Mouse (Mus musculus): ENCODE measurements around the gene Mdh1. TPM values are rescaled to one million over a fixed set of nuclear protein-coding genes. Genes with fewer than 3 reads are reported as not detected.

Mdh1 gene
- polyA plus RNA-seq, 1 experiment from 2014 or later: 351 TPM

DNA sequence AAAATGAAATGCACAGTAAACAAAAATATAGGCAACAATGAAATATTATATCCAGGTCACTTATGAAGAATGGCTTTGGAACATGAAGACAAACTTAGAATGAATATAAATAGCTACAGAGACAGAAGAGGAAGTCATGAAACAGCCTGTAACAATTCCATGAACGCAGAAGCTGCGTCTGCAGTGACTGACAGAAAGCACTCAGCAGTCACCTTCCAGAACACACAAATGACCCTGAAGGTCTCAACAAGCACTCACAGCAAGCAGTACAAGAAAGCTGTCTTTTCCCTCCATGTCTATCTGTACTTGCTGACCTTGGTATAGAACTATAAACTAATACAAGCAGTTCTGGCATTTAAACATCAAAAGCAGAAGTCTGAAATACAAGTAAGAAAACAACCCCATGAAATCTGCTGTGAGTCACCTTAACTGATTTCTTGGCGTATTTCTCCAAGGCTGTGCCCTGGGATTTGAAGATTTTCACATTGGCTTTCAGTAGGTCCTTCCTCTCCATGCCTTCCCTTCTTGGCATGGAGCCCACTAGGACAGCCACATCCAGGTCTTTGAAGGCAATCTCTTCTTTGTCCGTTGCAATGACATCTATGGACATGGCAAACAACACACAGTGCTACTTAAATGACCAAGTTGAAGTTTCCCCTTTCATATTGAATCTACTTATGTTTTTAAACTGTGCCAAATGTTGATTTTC, 8.4 kb downstream of the Mdh1 start:
- Histone ChIP-seq H3K4me1 (peaks cover 2% of the 10 kb centered on the region; the same call in 1 of the 2 replicates), H3K9me3 (replicated peaks) (no peaks in the 10 kb centered on the region), H3K36me3 (peaks cover 52% of the 10 kb centered on the region), H3K4me3 (no peak overlapping the region), H3K9ac (no peak overlapping the region), H3K27ac (no peak overlapping the region), H3K27me3 (no peaks in the 10 kb centered on the region), H3K4me2 (replicated peaks) (no peak overlapping the region)
- ATAC-seq (ENCODE audit: low FRiP score): no peak
- WGBS: 84% methylated on average over 4 of the region's 4 CpGs

DNA sequence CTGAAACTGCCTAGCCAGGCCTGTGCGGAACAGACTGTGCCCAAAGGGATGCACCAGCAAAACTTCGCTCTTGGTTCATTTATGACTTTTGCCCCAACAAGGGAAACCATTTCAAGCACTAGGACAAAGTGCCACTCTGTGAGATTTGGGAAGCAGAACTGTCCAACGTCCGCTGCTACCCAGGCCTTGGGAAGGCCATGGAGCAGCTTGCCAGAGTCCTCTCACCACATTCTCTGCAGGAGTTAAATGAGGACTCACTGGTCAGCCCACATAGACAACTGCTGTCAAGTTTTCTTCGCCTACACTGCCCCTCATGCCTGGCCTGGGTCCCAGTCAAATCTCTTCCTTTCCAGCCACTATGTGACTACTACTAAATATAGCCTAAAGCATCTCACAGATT, 10.8 kb downstream of the Mdh1 start:
- H3K4me1 ChIP-seq: no peaks in the 10 kb centered on the region
- no peaks in the 10 kb centered on the region for H3K9me3 ChIP-seq (replicated peaks)
- no peak overlapping the region for H3K9ac ChIP-seq
- no peak overlapping the region for H3K4me2 ChIP-seq (replicated peaks)
- no peak overlapping the region for H3K4me3 ChIP-seq
- peaks cover 67% of the 10 kb centered on the region for H3K36me3 ChIP-seq
- H3K27me3 ChIP-seq: no peaks in the 10 kb centered on the region
- WGBS: 92% methylated on average over 5 of the region's 5 CpGs
- no peak overlapping the region for H3K27ac ChIP-seq
- ATAC-seq (ENCODE audit: low FRiP score): no peak

DNA sequence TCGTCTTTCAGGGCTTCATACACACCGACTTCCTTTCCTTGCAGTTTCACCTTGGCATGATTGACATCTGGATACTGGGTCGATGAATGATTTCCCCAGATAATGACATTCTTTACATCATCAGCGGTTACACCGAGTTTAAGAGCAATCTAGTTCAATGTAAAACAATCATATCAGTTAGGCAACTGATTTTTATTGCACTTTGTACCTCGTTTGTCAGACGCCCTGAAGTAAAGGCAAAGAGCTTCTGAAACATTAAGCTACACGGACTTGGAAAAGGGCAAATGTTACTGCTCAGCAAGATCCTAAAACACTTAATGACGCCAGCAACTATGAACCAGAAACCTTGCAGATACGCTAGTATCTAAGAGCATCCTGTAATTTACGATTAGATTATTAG, 12.4 kb downstream of the Mdh1 start:
- H3K27ac ChIP-seq: no peak overlapping the region
- 89% methylated on average over 11 of the region's 11 CpGs for WGBS
- H3K4me2 ChIP-seq (replicated peaks): no peak overlapping the region
- H3K4me3 ChIP-seq: no peak overlapping the region
- H3K27me3 ChIP-seq: no peaks in the 10 kb centered on the region
- H3K4me1 ChIP-seq: no peaks in the 10 kb centered on the region
- no peak overlapping the region for H3K9ac ChIP-seq
- peaks cover 52% of the 10 kb centered on the region for H3K36me3 ChIP-seq
- H3K9me3 ChIP-seq (replicated peaks): no peaks in the 10 kb centered on the region
- ATAC-seq (ENCODE audit: low FRiP score): no peak

DNA sequence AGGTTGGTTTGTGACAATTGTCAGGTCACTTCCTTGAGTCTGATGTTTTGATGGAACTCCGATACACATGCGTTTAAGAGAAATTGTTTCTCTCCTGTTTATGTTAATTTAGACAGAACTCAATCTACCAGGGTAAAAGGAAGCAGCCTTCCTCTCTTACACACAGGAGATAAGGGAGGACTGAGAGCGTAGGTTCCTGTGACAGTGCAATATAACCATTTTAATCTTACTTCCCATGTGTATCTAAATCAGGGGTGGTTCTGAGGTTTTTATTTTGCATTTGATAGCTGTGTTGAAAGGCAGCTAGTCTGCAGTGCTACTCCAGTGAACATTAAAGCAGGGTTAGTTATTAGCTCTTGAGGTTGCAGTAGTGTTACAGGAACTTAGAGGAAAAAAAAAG, 20.1 kb downstream of the Mdh1 start:
- H3K9ac ChIP-seq: no peak overlapping the region
- ATAC-seq (ENCODE audit: low FRiP score): no peak
- H3K27ac ChIP-seq: no peak overlapping the region
- no peaks in the 10 kb centered on the region for H3K36me3 ChIP-seq
- H3K4me1 ChIP-seq: no peaks in the 10 kb centered on the region
- H3K9me3 ChIP-seq (replicated peaks): no peaks in the 10 kb centered on the region
- H3K4me2 ChIP-seq (replicated peaks): no peak overlapping the region
- 83% methylated on average over 3 of the region's 3 CpGs for WGBS
- H3K4me3 ChIP-seq: no peak overlapping the region
- H3K27me3 ChIP-seq: no peaks in the 10 kb centered on the region

DNA sequence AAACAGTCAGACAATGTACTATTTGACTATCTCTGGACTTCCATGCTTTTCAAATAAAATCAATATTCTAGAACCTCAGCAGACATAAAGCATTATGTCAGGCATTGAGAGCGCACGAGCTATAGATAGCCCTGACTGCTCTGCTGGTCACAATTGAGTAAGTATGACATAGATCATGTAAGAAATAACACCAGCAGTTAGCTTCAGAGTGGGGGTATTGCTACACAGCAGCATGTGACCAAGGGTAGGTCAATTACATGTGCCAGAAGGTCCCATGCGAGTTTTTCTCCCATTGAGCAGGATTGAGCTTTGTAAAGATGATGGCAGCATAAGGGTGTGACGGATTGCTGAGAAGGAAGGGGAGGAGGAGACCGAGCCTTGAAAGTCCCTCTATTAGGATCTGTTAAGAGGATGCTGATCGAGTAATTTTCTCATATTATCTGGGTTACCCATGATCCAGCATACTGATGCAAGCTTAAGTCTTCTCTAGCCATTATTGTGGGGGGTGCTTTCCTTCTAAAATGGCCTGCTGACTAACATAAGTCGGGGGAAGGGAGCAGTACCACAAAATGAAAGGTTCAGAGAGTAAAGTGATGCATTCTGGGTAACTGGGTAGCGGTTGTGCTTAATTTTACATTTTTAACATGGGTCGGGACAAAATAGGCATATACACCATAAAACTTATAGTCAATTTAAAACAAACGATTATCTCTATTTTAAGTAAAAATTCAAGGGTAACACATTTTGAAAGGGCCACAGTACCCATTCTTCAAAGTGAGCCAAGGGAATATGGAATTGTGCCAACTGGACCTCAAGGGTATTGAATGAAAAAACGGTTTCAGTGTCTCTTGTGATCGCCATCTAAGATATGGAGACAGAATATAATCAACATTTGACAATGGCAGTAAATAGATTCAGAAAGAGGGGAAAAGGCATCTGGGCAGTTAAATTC, 21.7 kb downstream of the Mdh1 start:
- H3K4me2 ChIP-seq (replicated peaks): no peak overlapping the region
- no peak overlapping the region for H3K27ac ChIP-seq
- ATAC-seq (ENCODE audit: low FRiP score): no peak
- no peaks in the 10 kb centered on the region for H3K27me3 ChIP-seq
- H3K9me3 ChIP-seq (replicated peaks): no peaks in the 10 kb centered on the region
- H3K4me1 ChIP-seq: no peaks in the 10 kb centered on the region
- 85% methylated on average over 12 of the region's 12 CpGs for WGBS
- no peak overlapping the region for H3K9ac ChIP-seq
- no peak overlapping the region for H3K4me3 ChIP-seq
- H3K36me3 ChIP-seq: no peaks in the 10 kb centered on the region

DNA sequence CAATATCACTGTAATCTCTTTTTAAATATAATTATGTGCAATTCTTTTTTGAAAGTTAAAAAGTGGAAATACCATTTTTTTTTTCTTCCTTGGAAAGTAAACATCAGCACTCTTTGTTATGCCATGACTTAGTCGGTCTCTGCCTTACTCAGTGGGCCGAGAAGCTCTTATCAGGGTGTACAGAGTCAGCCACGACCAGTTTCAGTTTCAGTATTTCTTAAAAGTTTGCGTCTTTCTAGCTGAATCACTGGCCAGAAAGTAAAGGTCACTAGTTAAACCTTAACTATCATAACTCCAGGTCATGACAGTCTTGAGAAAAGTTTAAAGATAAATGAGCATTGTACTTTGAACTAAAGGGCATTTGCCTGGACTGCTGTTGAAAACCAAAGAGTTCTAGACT, 22.4 kb downstream of the Mdh1 start:
- Histone ChIP-seq H3K4me2 (replicated peaks) (no peak overlapping the region), H3K9ac (no peak overlapping the region), H3K4me3 (no peak overlapping the region), H3K27ac (no peak overlapping the region), H3K9me3 (replicated peaks) (no peaks in the 10 kb centered on the region), H3K27me3 (no peaks in the 10 kb centered on the region), H3K36me3 (no peaks in the 10 kb centered on the region), H3K4me1 (no peaks in the 10 kb centered on the region)
- WGBS: 93% methylated on average over 4 of the region's 4 CpGs
- ATAC-seq (ENCODE audit: low FRiP score): no peak

DNA sequence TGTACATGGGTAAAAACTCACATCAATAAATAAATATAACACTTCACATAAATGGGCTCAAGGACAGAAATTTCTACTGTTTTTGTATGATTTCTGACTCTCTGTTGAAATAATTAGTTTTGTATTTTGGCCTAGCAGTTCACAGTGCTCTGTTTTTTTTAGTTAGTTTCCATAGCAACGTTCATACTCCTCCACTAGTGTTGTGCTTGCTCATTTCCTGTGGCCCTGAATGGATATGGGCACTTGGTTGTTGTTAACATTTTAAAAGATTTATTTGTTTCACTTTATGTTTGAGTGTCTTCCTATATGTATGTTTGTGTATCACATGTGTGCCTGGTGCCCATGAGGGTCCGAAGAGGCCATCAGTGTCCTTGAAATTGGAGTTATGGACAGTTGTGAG, 23.1 kb downstream of the Mdh1 start:
- no peak overlapping the region for H3K9ac ChIP-seq
- H3K27me3 ChIP-seq: no peaks in the 10 kb centered on the region
- no peak for ATAC-seq (ENCODE audit: low FRiP score)
- no peak overlapping the region for H3K27ac ChIP-seq
- 88% methylated on average over 2 of the region's 2 CpGs for WGBS
- H3K4me3 ChIP-seq: no peak overlapping the region
- no peaks in the 10 kb centered on the region for H3K9me3 ChIP-seq (replicated peaks)
- H3K36me3 ChIP-seq: no peaks in the 10 kb centered on the region
- H3K4me1 ChIP-seq: no peaks in the 10 kb centered on the region
- no peak overlapping the region for H3K4me2 ChIP-seq (replicated peaks)

DNA sequence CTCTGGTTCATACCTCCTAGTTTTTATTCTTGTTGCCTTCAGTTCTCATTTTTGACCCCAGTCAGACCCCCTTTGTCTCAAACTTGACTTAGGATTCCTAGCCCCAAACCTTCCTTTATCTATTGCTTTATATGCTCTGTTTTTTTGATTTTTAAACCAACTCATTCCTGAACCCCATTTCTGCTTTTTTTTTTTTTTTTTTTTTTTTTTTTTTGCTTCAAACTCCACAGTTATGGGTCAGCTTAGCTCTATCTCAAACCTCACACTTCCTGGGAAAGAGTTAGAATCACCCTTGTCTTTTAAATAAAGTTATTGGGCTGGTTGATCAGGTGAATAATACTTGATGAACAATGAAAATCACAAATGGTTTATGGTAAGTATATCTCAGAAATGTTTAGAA, 24.6 kb downstream of the Mdh1 start:
- Histone ChIP-seq H3K4me2 (replicated peaks) (no peak overlapping the region), H3K27me3 (no peaks in the 10 kb centered on the region), H3K9me3 (replicated peaks) (no peaks in the 10 kb centered on the region), H3K4me3 (no peak overlapping the region), H3K36me3 (no peaks in the 10 kb centered on the region), H3K4me1 (no peaks in the 10 kb centered on the region), H3K9ac (no peak overlapping the region), H3K27ac (no peak overlapping the region)
- ATAC-seq (ENCODE audit: low FRiP score): no peak

DNA sequence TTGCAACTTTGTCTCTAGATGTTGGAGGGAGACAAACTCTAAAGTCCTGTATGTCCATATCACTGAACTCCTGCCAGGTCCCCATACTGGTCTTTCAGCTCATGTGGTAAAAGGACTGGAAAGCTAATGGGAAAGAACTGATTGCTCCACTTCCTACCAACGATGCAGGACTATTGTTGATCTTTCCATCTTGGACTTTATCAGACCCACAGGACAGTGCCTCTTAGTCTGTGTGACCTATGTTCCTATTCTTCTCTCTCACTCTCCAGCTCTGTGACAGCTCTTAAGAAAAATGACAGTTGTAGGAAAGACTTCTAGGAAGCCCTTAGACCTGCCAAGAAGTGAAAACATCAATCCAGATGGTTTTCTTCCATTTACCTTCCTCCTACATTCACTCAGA, 25.5 kb downstream of the Mdh1 start:
- 80% methylated on average over 1 of the region's 1 CpGs for WGBS
- Histone ChIP-seq H3K9ac (no peak overlapping the region), H3K4me1 (no peaks in the 10 kb centered on the region), H3K4me3 (no peak overlapping the region), H3K36me3 (no peaks in the 10 kb centered on the region), H3K27ac (no peak overlapping the region), H3K9me3 (replicated peaks) (no peaks in the 10 kb centered on the region), H3K27me3 (no peaks in the 10 kb centered on the region), H3K4me2 (replicated peaks) (no peak overlapping the region)
- no peak for ATAC-seq (ENCODE audit: low FRiP score)

DNA sequence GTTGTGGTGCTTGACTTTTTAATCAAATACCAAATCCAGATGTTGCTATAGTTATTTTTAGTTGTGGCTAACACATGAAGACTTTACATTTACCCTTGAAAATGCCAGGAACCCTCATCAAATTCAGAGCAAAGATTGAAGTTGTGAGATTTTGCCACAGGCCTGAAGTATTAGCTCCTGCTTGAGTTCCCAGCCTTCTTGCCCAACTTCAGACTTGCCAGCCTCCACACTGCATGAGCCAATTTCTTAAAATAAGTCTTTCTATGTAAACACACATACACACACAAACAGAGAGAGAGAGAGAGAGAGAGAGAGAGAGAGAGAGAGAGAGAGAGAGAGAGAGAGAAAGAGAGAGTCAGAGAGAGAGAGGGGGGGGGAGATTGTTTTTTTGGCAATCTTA, 26.2 kb downstream of the Mdh1 start:
- Histone ChIP-seq H3K27me3 (no peaks in the 10 kb centered on the region), H3K9ac (no peak overlapping the region), H3K9me3 (replicated peaks) (no peaks in the 10 kb centered on the region), H3K4me3 (no peak overlapping the region), H3K36me3 (no peaks in the 10 kb centered on the region), H3K4me1 (no peaks in the 10 kb centered on the region), H3K27ac (no peak overlapping the region), H3K4me2 (replicated peaks) (no peak overlapping the region)
- ATAC-seq (ENCODE audit: low FRiP score): no peak

DNA sequence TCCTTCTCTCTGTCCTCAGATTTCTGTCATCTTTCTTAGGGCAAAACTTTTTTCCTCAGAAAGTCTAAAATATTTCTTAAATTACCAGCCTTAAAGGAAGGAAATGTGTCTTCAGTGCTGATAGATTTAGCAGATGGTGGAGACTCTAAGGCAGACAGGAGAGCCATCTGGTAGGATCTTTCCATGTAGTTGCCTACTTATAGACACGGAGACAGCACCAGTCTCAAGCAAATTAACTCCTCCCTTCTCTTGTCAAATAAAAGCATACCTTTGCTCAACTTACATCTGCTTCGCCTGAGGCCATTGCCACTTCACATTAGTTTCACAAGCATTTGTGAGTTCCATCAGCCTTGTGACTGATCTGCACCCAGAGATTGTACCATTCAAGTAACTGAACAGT, 27.1 kb downstream of the Mdh1 start:
- Histone ChIP-seq H3K27me3 (no peaks in the 10 kb centered on the region), H3K36me3 (no peaks in the 10 kb centered on the region), H3K4me3 (no peak overlapping the region), H3K9me3 (replicated peaks) (no peaks in the 10 kb centered on the region), H3K4me1 (no peaks in the 10 kb centered on the region), H3K9ac (no peak overlapping the region), H3K27ac (no peak overlapping the region), H3K4me2 (replicated peaks) (no peak overlapping the region)
- 76% methylated on average over 2 of the region's 2 CpGs for whole genome bisulfite sequencing
- no peak for ATAC-seq (ENCODE audit: low FRiP score)

DNA sequence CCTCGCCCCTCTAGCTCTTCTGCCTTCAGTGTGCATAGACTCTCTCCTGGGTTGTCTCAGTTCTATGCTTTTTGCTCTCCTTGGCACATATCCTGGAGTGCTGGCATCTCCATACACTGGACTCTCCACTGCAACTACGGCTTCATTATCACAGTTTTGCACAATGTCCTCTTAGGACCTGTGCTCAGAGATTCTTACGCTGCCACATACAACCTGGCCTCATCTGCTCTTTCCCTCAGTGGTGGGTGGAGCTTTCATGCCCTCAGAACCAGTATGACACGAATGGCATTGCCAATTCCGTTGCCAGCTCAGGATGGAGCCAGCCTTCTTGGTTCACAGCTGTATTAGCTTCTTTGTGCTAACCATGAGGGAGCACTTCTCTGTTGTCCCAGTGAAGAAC, 29.4 kb downstream of the Mdh1 start:
- no peak for ATAC-seq (ENCODE audit: low FRiP score)
- Histone ChIP-seq H3K4me3 (no peak overlapping the region), H3K27me3 (no peaks in the 10 kb centered on the region), H3K4me1 (no peaks in the 10 kb centered on the region), H3K27ac (no peak overlapping the region), H3K9ac (no peak overlapping the region), H3K36me3 (no peaks in the 10 kb centered on the region), H3K4me2 (replicated peaks) (no peak overlapping the region), H3K9me3 (replicated peaks) (no peaks in the 10 kb centered on the region)
- WGBS: 87% methylated on average over 5 of the region's 5 CpGs

DNA sequence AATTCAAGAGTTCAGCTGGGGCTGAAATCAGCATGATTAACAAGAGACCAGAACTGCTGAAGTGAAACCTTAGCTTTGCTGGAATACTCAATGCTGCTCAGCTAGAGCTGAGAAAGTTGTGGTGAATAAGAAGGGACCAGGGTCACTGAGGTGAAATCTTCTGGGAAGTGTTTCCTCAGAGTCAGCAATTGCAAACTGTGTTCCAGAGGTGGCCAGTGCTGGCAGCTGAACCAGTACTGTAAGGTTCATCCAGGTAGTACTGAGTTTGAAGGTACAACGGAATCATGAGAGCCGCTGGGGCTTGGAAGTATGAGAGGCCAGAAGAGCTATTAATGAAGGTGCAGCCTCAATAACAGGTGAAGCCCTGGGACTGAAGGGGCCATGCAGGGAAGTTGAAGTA, 31.5 kb downstream of the Mdh1 start:
- ATAC-seq (ENCODE audit: low FRiP score): no peak
- H3K27ac ChIP-seq: no peak overlapping the region
- no peaks in the 10 kb centered on the region for H3K4me1 ChIP-seq
- H3K27me3 ChIP-seq: no peaks in the 10 kb centered on the region
- no peak overlapping the region for H3K4me3 ChIP-seq
- no peak overlapping the region for H3K9ac ChIP-seq
- WGBS: 94% methylated on average over 2 of the region's 2 CpGs
- no peaks in the 10 kb centered on the region for H3K36me3 ChIP-seq
- H3K9me3 ChIP-seq (replicated peaks): no peaks in the 10 kb centered on the region
- no peak overlapping the region for H3K4me2 ChIP-seq (replicated peaks)
